Mouse (Mus musculus): ENCODE results near the gene Aldh16a1. TPM values are rescaled to one million over a fixed set of nuclear protein-coding genes. Genes with fewer than 3 reads are reported as not detected.

Aldh16a1 gene
- polyA plus RNA-seq, 1 experiment from 2014 or later: 38.7 TPM

DNA sequence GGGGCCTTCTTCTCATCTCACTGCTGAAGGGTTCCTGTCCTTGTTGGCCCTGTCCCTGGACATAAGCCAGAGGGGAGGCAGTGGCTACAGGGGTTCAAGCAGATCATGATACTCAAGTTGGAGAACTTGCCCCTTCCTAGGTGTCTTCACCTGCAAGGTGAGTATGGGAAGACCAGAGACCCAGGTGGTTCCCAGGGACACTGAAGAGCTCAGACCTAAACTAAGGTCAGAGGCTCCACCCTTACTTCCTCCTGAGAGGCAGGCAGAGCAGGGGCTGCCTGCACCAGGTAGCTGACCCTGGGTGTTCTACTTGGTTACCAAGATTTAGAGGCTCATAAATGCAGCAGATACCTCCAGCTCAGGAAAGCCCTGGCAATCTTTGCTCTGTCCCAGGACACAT is 32.4 kb downstream of the Aldh16a1 start:
- Histone ChIP-seq H3K9me3 (ENCODE audit: control insufficient read depth, low read length) (no peaks in the 10 kb centered on the region), H3K36me3 (ENCODE audit: control insufficient read depth, insufficient read depth, low read length) (peaks cover 49% of the 10 kb centered on the region), H3K4me2 (ENCODE audit: low read depth, severe bottlenecking) (no peak overlapping the region), H3K9ac (ENCODE audit: low read length) (no peak overlapping the region), H3K27ac (replicated peaks; ENCODE audit: low read depth, low read length) (no peak overlapping the region), H3K4me3 (ENCODE audit: low read depth, low read length) (no peak overlapping the region), H3K27me3 (ENCODE audit: control insufficient read depth, insufficient read depth, low read length) (no peaks in the 10 kb centered on the region), H3K4me1 (ENCODE audit: control insufficient read depth, insufficient read depth, low read length) (peaks cover 29% of the 10 kb centered on the region)
- no peak for DNase-seq (ENCODE audit: low spot score)
- no peak for ATAC-seq (ENCODE audit: insufficient number of reproducible peaks, low FRiP score, low TSS enrichment, low read depth)

DNA sequence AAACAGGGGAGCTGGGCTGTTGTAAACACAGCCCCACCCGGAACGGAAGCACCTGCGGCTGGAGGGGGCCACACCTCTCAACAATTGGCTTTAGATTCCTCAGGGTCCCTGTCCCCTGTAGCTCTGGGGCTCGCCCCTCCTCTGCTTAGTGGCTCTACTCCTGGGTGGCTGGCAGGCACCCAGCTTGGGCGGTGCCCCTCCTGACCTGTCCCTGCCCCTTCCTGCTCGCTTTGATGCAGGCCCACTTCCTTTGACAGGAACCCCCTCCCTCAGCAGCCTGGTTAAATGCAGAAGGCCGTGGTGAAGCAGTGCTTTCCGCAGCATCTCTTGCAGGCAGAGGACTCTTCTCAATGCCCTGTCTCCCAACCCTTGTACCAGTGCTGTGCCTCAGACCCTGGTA is 33.0 kb downstream of the Aldh16a1 start:
- Histone ChIP-seq H3K4me2 (ENCODE audit: low read depth, severe bottlenecking) (no peak overlapping the region), H3K9me3 (ENCODE audit: control insufficient read depth, low read length) (no peaks in the 10 kb centered on the region), H3K27me3 (ENCODE audit: control insufficient read depth, insufficient read depth, low read length) (no peaks in the 10 kb centered on the region), H3K4me1 (ENCODE audit: control insufficient read depth, insufficient read depth, low read length) (peaks cover 23% of the 10 kb centered on the region), H3K4me3 (ENCODE audit: low read depth, low read length) (no peak overlapping the region), H3K36me3 (ENCODE audit: control insufficient read depth, insufficient read depth, low read length) (peaks cover 44% of the 10 kb centered on the region), H3K27ac (replicated peaks; ENCODE audit: low read depth, low read length) (no peak overlapping the region), H3K9ac (ENCODE audit: low read length) (peak overlapping the region; percentile 27; the same call in 1 of the 2 replicates)
- DNase-seq (ENCODE audit: low spot score): no peak
- WGBS: 68% methylated on average over 8 of the region's 8 CpGs
- ATAC-seq (ENCODE audit: insufficient number of reproducible peaks, low FRiP score, low TSS enrichment, low read depth): no peak

DNA sequence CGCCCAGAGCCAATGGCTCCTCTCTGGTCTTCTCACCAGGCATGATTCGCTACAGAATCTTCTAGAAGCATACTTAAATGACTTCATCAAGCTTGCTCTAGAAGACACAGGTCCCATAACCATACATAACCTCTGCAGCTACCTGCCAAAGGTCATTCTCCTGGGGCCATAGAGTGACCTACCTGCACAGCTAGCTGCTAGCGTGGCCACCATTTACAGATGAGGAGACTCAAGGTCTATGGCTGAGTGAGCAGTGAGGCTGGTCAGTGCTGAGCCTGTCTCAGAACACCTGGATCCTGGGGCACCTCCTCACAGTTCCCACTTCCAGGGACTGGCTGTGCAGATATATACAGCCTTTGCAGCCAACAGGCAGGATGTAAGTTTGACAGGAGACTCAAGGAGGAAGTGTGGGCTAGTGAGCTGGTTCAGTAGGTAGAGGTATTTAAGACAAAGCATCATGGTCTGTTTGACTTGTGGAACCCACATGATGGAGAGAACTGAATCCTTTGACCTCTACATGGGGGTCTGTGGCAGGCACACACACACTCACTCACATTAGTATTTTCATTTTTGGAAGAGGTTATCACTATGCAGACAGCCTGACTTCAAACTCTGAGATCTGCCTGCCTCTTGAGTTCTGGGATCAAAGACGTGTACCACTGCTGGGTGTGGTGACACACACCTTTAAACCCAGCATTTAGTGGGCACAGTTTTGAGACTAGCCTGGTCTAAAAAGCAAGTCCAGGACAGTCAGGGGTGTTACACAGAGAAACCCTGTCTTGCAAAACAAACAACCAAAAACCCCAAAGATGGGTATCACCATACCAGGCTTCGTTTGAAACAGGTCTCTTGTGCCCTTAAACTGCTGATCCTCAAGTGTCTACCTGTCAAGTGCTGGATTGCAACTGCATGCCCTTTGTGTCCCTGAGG is 34.3 kb downstream of the Aldh16a1 start:
- H3K27me3 ChIP-seq (ENCODE audit: control insufficient read depth, insufficient read depth, low read length): no peaks in the 10 kb centered on the region
- H3K27ac ChIP-seq (replicated peaks; ENCODE audit: low read depth, low read length): 0 out of 2 replicates have a peak overlapping the region, but pooled peaks have one; percentile 36
- WGBS: 81% methylated on average over 5 of the region's 5 CpGs
- H3K4me1 ChIP-seq (ENCODE audit: control insufficient read depth, insufficient read depth, low read length): peaks cover 11% of the 10 kb centered on the region
- H3K4me2 ChIP-seq (ENCODE audit: low read depth, severe bottlenecking): no peak overlapping the region
- peaks cover 30% of the 10 kb centered on the region for H3K36me3 ChIP-seq (ENCODE audit: control insufficient read depth, insufficient read depth, low read length)
- DNase-seq (ENCODE audit: low spot score) (no peak), ATAC-seq (ENCODE audit: insufficient number of reproducible peaks, low FRiP score, low TSS enrichment, low read depth) (no peak)
- no peak overlapping the region for H3K4me3 ChIP-seq (ENCODE audit: low read depth, low read length)
- no peak overlapping the region for H3K9ac ChIP-seq (ENCODE audit: low read length)
- H3K9me3 ChIP-seq (ENCODE audit: control insufficient read depth, low read length): no peaks in the 10 kb centered on the region

GRCm38 (mm10) chr7:45118336-45118735 is 36.0 kb downstream of the Aldh16a1 start:
- H3K36me3 ChIP-seq (ENCODE audit: control insufficient read depth, insufficient read depth, low read length): peaks cover 30% of the 10 kb centered on the region
- H3K4me3 ChIP-seq (ENCODE audit: low read depth, low read length): no peak overlapping the region
- ATAC-seq (ENCODE audit: insufficient number of reproducible peaks, low FRiP score, low TSS enrichment, low read depth) (no peak), DNase-seq (ENCODE audit: low spot score) (no peak)
- H3K27ac ChIP-seq (replicated peaks; ENCODE audit: low read depth, low read length): no peak overlapping the region
- H3K9me3 ChIP-seq (ENCODE audit: control insufficient read depth, low read length): no peaks in the 10 kb centered on the region
- 90% methylated on average over 6 of the region's 6 CpGs for WGBS
- H3K4me1 ChIP-seq (ENCODE audit: control insufficient read depth, insufficient read depth, low read length): peaks cover 11% of the 10 kb centered on the region
- H3K9ac ChIP-seq (ENCODE audit: low read length): no peak overlapping the region
- H3K4me2 ChIP-seq (ENCODE audit: low read depth, severe bottlenecking): no peak overlapping the region
- H3K27me3 ChIP-seq (ENCODE audit: control insufficient read depth, insufficient read depth, low read length): no peaks in the 10 kb centered on the region

DNA sequence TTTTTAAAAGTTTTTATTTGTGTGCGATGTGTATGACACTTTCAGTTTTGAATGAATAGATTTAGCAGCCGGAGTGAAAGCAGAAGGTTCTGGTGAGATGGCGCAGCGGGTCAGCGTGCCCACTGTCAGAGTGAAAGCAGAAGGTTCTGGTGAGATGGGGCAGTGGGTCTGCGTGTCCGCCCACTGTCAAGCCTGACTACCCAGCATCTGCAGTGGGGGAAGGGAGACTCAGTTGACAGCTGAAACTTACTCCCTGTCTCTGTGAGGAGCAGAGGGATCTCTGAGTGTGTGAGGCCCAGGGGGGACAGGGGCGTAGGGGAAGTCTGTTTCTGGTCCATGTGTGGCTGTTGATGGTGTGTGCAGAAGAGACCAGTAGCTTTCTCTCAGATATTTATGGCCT is 36.8 kb downstream of the Aldh16a1 start:
- Histone ChIP-seq H3K9me3 (ENCODE audit: control insufficient read depth, low read length) (no peaks in the 10 kb centered on the region), H3K36me3 (ENCODE audit: control insufficient read depth, insufficient read depth, low read length) (peaks cover 24% of the 10 kb centered on the region), H3K27ac (replicated peaks; ENCODE audit: low read depth, low read length) (no peak overlapping the region), H3K9ac (ENCODE audit: low read length) (no peak overlapping the region), H3K4me3 (ENCODE audit: low read depth, low read length) (no peak overlapping the region), H3K4me1 (ENCODE audit: control insufficient read depth, insufficient read depth, low read length) (peaks cover 5% of the 10 kb centered on the region; the same call in 1 of the 2 replicates), H3K27me3 (ENCODE audit: control insufficient read depth, insufficient read depth, low read length) (no peaks in the 10 kb centered on the region), H3K4me2 (ENCODE audit: low read depth, severe bottlenecking) (no peak overlapping the region)
- ATAC-seq (ENCODE audit: insufficient number of reproducible peaks, low FRiP score, low TSS enrichment, low read depth) (no peak), DNase-seq (ENCODE audit: low spot score) (no peak)
- 86% methylated on average over 8 of the region's 8 CpGs for WGBS

DNA sequence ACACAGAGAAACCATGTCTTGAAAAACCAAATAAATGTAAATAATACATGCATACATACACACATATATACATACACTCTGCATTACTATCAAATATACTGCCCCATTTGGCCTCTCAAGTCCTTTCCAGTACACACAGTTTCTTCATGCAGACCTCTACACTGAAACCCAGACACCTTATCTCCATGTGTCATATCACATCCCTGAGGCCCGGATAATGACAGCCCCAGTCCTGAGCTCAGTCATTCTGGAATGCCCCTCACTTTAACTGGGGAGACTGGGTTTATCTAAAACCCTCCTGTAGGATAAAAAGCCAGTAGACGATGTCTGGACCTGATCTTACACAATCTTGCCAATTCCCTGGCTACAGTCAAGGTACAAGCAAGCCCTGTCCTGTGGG is 40.9 kb downstream of the Aldh16a1 start:
- ATAC-seq (ENCODE audit: insufficient number of reproducible peaks, low FRiP score, low TSS enrichment, low read depth) (no peak), DNase-seq (ENCODE audit: low spot score) (no peak)
- WGBS: 92% methylated on average over 2 of the region's 2 CpGs
- H3K4me3 ChIP-seq (ENCODE audit: low read depth, low read length): no peak overlapping the region
- H3K9me3 ChIP-seq (ENCODE audit: control insufficient read depth, low read length): no peaks in the 10 kb centered on the region
- no peaks in the 10 kb centered on the region for H3K27me3 ChIP-seq (ENCODE audit: control insufficient read depth, insufficient read depth, low read length)
- no peak overlapping the region for H3K9ac ChIP-seq (ENCODE audit: low read length)
- no peak overlapping the region for H3K27ac ChIP-seq (replicated peaks; ENCODE audit: low read depth, low read length)
- no peak overlapping the region for H3K4me2 ChIP-seq (ENCODE audit: low read depth, severe bottlenecking)
- H3K4me1 ChIP-seq (ENCODE audit: control insufficient read depth, insufficient read depth, low read length): no peaks in the 10 kb centered on the region
- no peaks in the 10 kb centered on the region for H3K36me3 ChIP-seq (ENCODE audit: control insufficient read depth, insufficient read depth, low read length)

DNA sequence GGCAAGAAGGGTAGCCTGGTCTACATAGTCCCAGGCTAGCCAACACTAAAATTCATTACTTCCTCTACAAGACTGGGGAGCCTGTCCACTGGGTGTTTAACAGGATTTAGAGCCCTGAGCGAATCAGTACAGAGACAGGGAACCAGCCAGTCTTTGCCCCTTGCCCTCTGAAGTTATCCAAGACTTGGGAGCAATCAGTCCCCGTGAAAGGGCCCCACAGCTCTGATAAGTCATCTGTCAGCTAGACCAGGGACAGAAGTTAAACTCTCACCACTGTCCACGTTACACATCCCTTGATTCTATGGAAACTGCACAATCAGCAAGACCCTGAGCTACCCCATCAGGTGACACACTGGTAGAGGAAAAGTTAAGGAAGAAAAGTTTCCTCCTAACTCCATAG is 41.9 kb downstream of the Aldh16a1 start:
- no peaks in the 10 kb centered on the region for H3K4me1 ChIP-seq (ENCODE audit: control insufficient read depth, insufficient read depth, low read length)
- WGBS: 62% methylated on average over 3 of the region's 3 CpGs
- ATAC-seq (ENCODE audit: insufficient number of reproducible peaks, low FRiP score, low TSS enrichment, low read depth): no peak
- H3K27ac ChIP-seq (replicated peaks; ENCODE audit: low read depth, low read length): no peak overlapping the region
- no peaks in the 10 kb centered on the region for H3K36me3 ChIP-seq (ENCODE audit: control insufficient read depth, insufficient read depth, low read length)
- H3K27me3 ChIP-seq (ENCODE audit: control insufficient read depth, insufficient read depth, low read length): no peaks in the 10 kb centered on the region
- H3K9ac ChIP-seq (ENCODE audit: low read length): no peak overlapping the region
- no peak overlapping the region for H3K4me3 ChIP-seq (ENCODE audit: low read depth, low read length)
- DNase-seq (ENCODE audit: low spot score): no peak
- no peak overlapping the region for H3K4me2 ChIP-seq (ENCODE audit: low read depth, severe bottlenecking)
- no peaks in the 10 kb centered on the region for H3K9me3 ChIP-seq (ENCODE audit: control insufficient read depth, low read length)

GRCm38 (mm10) chr7:45111940-45112339 is 42.4 kb downstream of the Aldh16a1 start:
- Histone ChIP-seq H3K4me2 (ENCODE audit: low read depth, severe bottlenecking) (no peak overlapping the region), H3K27me3 (ENCODE audit: control insufficient read depth, insufficient read depth, low read length) (no peaks in the 10 kb centered on the region), H3K9ac (ENCODE audit: low read length) (no peak overlapping the region), H3K9me3 (ENCODE audit: control insufficient read depth, low read length) (no peaks in the 10 kb centered on the region), H3K4me3 (ENCODE audit: low read depth, low read length) (no peak overlapping the region), H3K36me3 (ENCODE audit: control insufficient read depth, insufficient read depth, low read length) (no peaks in the 10 kb centered on the region), H3K27ac (replicated peaks; ENCODE audit: low read depth, low read length) (no peak overlapping the region), H3K4me1 (ENCODE audit: control insufficient read depth, insufficient read depth, low read length) (no peaks in the 10 kb centered on the region)
- ATAC-seq (ENCODE audit: insufficient number of reproducible peaks, low FRiP score, low TSS enrichment, low read depth) (no peak), DNase-seq (ENCODE audit: low spot score) (no peak)
- 69% methylated on average over 2 of the region's 2 CpGs for WGBS
